Mouse (Mus musculus): ENCODE results near the gene Eno1. TPM values are rescaled to one million over a fixed set of nuclear protein-coding genes. Genes with fewer than 3 reads are reported as not detected.

Eno1 gene
- total RNA-seq (2014; rRNA removed) (386 and 392 TPM in 2 replicates), polyA plus RNA-seq (2012; rRNA removed) (283 and 350 TPM in 2 replicates)

GRCm38 (mm10) chr4:150236521-150237481, at the start of gene Eno1:
Eno1 (plus strand) TSS chr4:150236721.
- H3K27ac ChIP-seq (replicated peaks; ENCODE audit: insufficient read depth, low read depth, low read length), result peak within 1 kb of the TSS; percentile 93
- peaks cover 19% of the 10 kb centered on the region for H3K36me3 ChIP-seq (ENCODE audit: control insufficient read depth, insufficient read depth, low read length)
- peak; percentile 93 for DNase-seq (ENCODE audit: extremely low read depth, low read depth, low spot score)
- H3K4me1 ChIP-seq (ENCODE audit: control insufficient read depth, insufficient read depth, low read length), result peaks cover 24% of the 10 kb centered on the region
- H3K79me2 ChIP-seq (ENCODE audit: control insufficient read depth, insufficient read depth, low read length), result peaks cover 13% of the 10 kb centered on the region
- H3K9ac ChIP-seq (ENCODE audit: low read depth, low read length), result peak within 1 kb of the TSS; percentile 90
- peak within 1 kb of the TSS; percentile 66 for H3K4me3 ChIP-seq (ENCODE audit: insufficient read depth, low read depth, low read length)
- no peaks in the 10 kb centered on the region for H3K27me3 ChIP-seq (ENCODE audit: control insufficient read depth, insufficient read depth, low read length)
- TF ChIP-seq POLR2A (IDR thresholded peaks at IDR 0.05; ENCODE audit: extremely low read depth, insufficient read depth, low read length), result peak; percentile 86
- no peak for TF ChIP-seq CTCF (IDR thresholded peaks at IDR 0.05; ENCODE audit: low read depth, low read length)
- WGBS, result under 1% methylated on average over 78 of the region's 78 CpGs

- Histone ChIP-seq H3K4me3 (ENCODE audit: insufficient read depth, low read depth, low read length) (no peak overlapping the region), H3K9ac (ENCODE audit: low read depth, low read length) (no peak overlapping the region), H3K27ac (replicated peaks; ENCODE audit: insufficient read depth, low read depth, low read length) (no peak overlapping the region), H3K79me2 (ENCODE audit: control insufficient read depth, insufficient read depth, low read length) (no peaks in the 10 kb centered on the region), H3K27me3 (ENCODE audit: control insufficient read depth, insufficient read depth, low read length) (no peaks in the 10 kb centered on the region), H3K36me3 (ENCODE audit: control insufficient read depth, insufficient read depth, low read length) (no peaks in the 10 kb centered on the region), H3K4me1 (ENCODE audit: control insufficient read depth, insufficient read depth, low read length) (no peaks in the 10 kb centered on the region)
- peak; percentile 67 for DNase-seq (ENCODE audit: extremely low read depth, low read depth, low spot score)
- TF ChIP-seq POLR2A (IDR thresholded peaks at IDR 0.05; ENCODE audit: extremely low read depth, insufficient read depth, low read length), result no peak
- no peak for TF ChIP-seq CTCF (IDR thresholded peaks at IDR 0.05; ENCODE audit: low read depth, low read length)
- WGBS, result 58% methylated on average over 11 of the region's 11 CpGs
Measured at GRCm38 (mm10) chr4:150188236-150188635, 48.3 kb upstream of the Eno1 start.

GRCm38 (mm10) chr4:150192199-150192598, 44.3 kb upstream of the Eno1 start:
- DNase-seq (ENCODE audit: extremely low read depth, low read depth, low spot score), result no peak
- no peaks in the 10 kb centered on the region for H3K27me3 ChIP-seq (ENCODE audit: control insufficient read depth, insufficient read depth, low read length)
- no peaks in the 10 kb centered on the region for H3K79me2 ChIP-seq (ENCODE audit: control insufficient read depth, insufficient read depth, low read length)
- WGBS, result 85% methylated on average over 6 of the region's 6 CpGs
- H3K9ac ChIP-seq (ENCODE audit: low read depth, low read length), result no peak overlapping the region
- H3K4me3 ChIP-seq (ENCODE audit: insufficient read depth, low read depth, low read length), result no peak overlapping the region
- H3K27ac ChIP-seq (replicated peaks; ENCODE audit: insufficient read depth, low read depth, low read length), result no peak overlapping the region
- no peaks in the 10 kb centered on the region for H3K4me1 ChIP-seq (ENCODE audit: control insufficient read depth, insufficient read depth, low read length)
- H3K36me3 ChIP-seq (ENCODE audit: control insufficient read depth, insufficient read depth, low read length), result no peaks in the 10 kb centered on the region
- TF ChIP-seq CTCF (IDR thresholded peaks at IDR 0.05; ENCODE audit: low read depth, low read length), result no peak
- TF ChIP-seq POLR2A (IDR thresholded peaks at IDR 0.05; ENCODE audit: extremely low read depth, insufficient read depth, low read length), result no peak

GRCm38 (mm10) chr4:150193915-150194314, 42.6 kb upstream of the Eno1 start:
- H3K27ac ChIP-seq (replicated peaks; ENCODE audit: insufficient read depth, low read depth, low read length), result no peak overlapping the region
- DNase-seq (ENCODE audit: extremely low read depth, low read depth, low spot score), result peak; percentile 26
- no peaks in the 10 kb centered on the region for H3K79me2 ChIP-seq (ENCODE audit: control insufficient read depth, insufficient read depth, low read length)
- H3K9ac ChIP-seq (ENCODE audit: low read depth, low read length), result no peak overlapping the region
- WGBS, result 74% methylated on average over 1 of the region's 1 CpGs
- no peaks in the 10 kb centered on the region for H3K36me3 ChIP-seq (ENCODE audit: control insufficient read depth, insufficient read depth, low read length)
- H3K4me3 ChIP-seq (ENCODE audit: insufficient read depth, low read depth, low read length), result no peak overlapping the region
- peak; percentile 70 for TF ChIP-seq CTCF (IDR thresholded peaks at IDR 0.05; ENCODE audit: low read depth, low read length)
- no peak for TF ChIP-seq POLR2A (IDR thresholded peaks at IDR 0.05; ENCODE audit: extremely low read depth, insufficient read depth, low read length)
- no peaks in the 10 kb centered on the region for H3K27me3 ChIP-seq (ENCODE audit: control insufficient read depth, insufficient read depth, low read length)
- no peaks in the 10 kb centered on the region for H3K4me1 ChIP-seq (ENCODE audit: control insufficient read depth, insufficient read depth, low read length)

- no peaks in the 10 kb centered on the region for H3K4me1 ChIP-seq (ENCODE audit: control insufficient read depth, insufficient read depth, low read length)
- H3K27me3 ChIP-seq (ENCODE audit: control insufficient read depth, insufficient read depth, low read length), result no peaks in the 10 kb centered on the region
- no peaks in the 10 kb centered on the region for H3K36me3 ChIP-seq (ENCODE audit: control insufficient read depth, insufficient read depth, low read length)
- 90% methylated on average over 9 of the region's 9 CpGs for WGBS
- no peak for DNase-seq (ENCODE audit: extremely low read depth, low read depth, low spot score)
- TF ChIP-seq CTCF (IDR thresholded peaks at IDR 0.05; ENCODE audit: low read depth, low read length) (no peak), POLR2A (IDR thresholded peaks at IDR 0.05; ENCODE audit: extremely low read depth, insufficient read depth, low read length) (no peak)
- no peak overlapping the region for H3K27ac ChIP-seq (replicated peaks; ENCODE audit: insufficient read depth, low read depth, low read length)
- no peaks in the 10 kb centered on the region for H3K79me2 ChIP-seq (ENCODE audit: control insufficient read depth, insufficient read depth, low read length)
- no peak overlapping the region for H3K4me3 ChIP-seq (ENCODE audit: insufficient read depth, low read depth, low read length)
- no peak overlapping the region for H3K9ac ChIP-seq (ENCODE audit: low read depth, low read length)
Measured at GRCm38 (mm10) chr4:150198268-150198667, 38.3 kb upstream of the Eno1 start.

- TF ChIP-seq POLR2A (IDR thresholded peaks at IDR 0.05; ENCODE audit: extremely low read depth, insufficient read depth, low read length) (no peak), CTCF (IDR thresholded peaks at IDR 0.05; ENCODE audit: low read depth, low read length) (no peak)
- no peaks in the 10 kb centered on the region for H3K27me3 ChIP-seq (ENCODE audit: control insufficient read depth, insufficient read depth, low read length)
- H3K27ac ChIP-seq (replicated peaks; ENCODE audit: insufficient read depth, low read depth, low read length), result no peak within 1 kb of the TSS
- H3K36me3 ChIP-seq (ENCODE audit: control insufficient read depth, insufficient read depth, low read length), result no peaks in the 10 kb centered on the region
- H3K4me1 ChIP-seq (ENCODE audit: control insufficient read depth, insufficient read depth, low read length), result no peaks in the 10 kb centered on the region
- no peak for DNase-seq (ENCODE audit: extremely low read depth, low read depth, low spot score)
- H3K4me3 ChIP-seq (ENCODE audit: insufficient read depth, low read depth, low read length), result no peak within 1 kb of the TSS
- WGBS, result 75% methylated on average over 5 of the region's 5 CpGs
- no peak within 1 kb of the TSS for H3K9ac ChIP-seq (ENCODE audit: low read depth, low read length)
- H3K79me2 ChIP-seq (ENCODE audit: control insufficient read depth, insufficient read depth, low read length), result no peaks in the 10 kb centered on the region
Measured at GRCm38 (mm10) chr4:150201232-150201631, 35.3 kb upstream of the Eno1 start, which contains the start of gene Car6. Car6 (minus strand) TSS chr4:150201332.

Data from liver, adult 2 months (tissue).